Mouse (Mus musculus): ENCODE data around the gene Cyb561. TPM values are rescaled to one million over a fixed set of nuclear protein-coding genes. Genes with fewer than 3 reads are reported as not detected.

The Cyb561 gene
- polyA plus RNA-seq, 1 experiment: 21.4 TPM

DNA sequence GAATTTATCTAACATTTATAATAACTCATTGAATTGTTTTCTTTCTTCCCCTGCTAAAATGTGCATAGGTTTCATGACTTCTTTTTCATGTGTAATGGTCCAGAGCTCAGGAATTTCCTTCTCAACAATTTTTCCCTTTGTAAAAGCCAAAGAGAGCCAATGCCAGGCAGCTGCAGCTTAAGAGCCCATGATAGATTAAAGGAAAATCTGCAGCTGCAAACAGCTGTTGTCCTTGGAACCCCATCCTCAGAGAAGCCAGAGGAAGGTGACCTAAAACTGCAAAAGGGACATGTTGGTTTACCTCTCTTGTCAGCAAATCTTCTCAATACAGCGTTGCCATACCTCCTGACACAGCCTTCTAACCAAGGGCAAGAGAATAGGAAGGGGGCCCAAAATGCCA lies 50.2 kb downstream of the Cyb561 start:
- no peaks in the 10 kb centered on the region for H3K36me3 ChIP-seq (ENCODE audit: control insufficient read depth, insufficient read depth, low read length, poor library complexity, severe bottlenecking)
- H3K27ac ChIP-seq (ENCODE audit: insufficient read depth, low read length): no peak overlapping the region
- H3K9me3 ChIP-seq (replicated peaks; ENCODE audit: control insufficient read depth, insufficient read depth, low read length, poor library complexity, severe bottlenecking): no peaks in the 10 kb centered on the region
- TF ChIP-seq EP300 (IDR thresholded peaks at IDR 0.05; ENCODE audit: insufficient read depth, low read depth, low read length): no peak
- no peak for TF ChIP-seq POLR2A (IDR thresholded peaks at IDR 0.05; ENCODE audit: insufficient read depth, low read length)
- TF ChIP-seq CTCF (IDR thresholded peaks at IDR 0.05; ENCODE audit: low read depth, low read length): no peak
- no peaks in the 10 kb centered on the region for H3K4me1 ChIP-seq (ENCODE audit: control insufficient read depth, insufficient read depth, low read length)
- no peaks in the 10 kb centered on the region for H3K27me3 ChIP-seq (ENCODE audit: control insufficient read depth, insufficient read depth, low read length, poor library complexity, severe bottlenecking)
- no peak overlapping the region for H3K4me3 ChIP-seq (ENCODE audit: low read depth, low read length)
- H3K9ac ChIP-seq (ENCODE audit: low read depth, poor library complexity, severe bottlenecking): no peak overlapping the region

DNA sequence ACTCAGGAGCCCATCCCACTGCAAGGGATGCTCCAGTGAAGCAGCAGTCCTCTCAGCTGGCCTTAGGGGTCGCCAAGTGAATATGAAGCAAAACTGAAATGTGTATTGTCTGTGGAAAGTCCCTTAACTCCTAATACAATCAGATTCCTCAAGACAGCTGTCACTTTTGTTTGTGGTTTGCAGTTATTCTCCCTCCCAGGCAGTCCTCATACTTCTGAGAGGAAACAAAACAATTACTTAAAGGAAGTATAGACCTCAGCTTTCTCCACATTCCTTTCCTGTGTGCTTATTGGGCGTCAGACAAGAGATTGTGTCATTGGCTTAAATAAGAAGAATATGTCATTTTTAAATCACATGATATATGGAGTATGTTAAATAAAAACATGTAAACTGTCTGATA lies 51.6 kb downstream of the Cyb561 start:
- Histone ChIP-seq H3K4me1 (ENCODE audit: control insufficient read depth, insufficient read depth, low read length) (no peaks in the 10 kb centered on the region), H3K4me3 (ENCODE audit: low read depth, low read length) (no peak overlapping the region), H3K9me3 (replicated peaks; ENCODE audit: control insufficient read depth, insufficient read depth, low read length, poor library complexity, severe bottlenecking) (no peaks in the 10 kb centered on the region), H3K36me3 (ENCODE audit: control insufficient read depth, insufficient read depth, low read length, poor library complexity, severe bottlenecking) (no peaks in the 10 kb centered on the region), H3K27ac (ENCODE audit: insufficient read depth, low read length) (no peak overlapping the region), H3K27me3 (ENCODE audit: control insufficient read depth, insufficient read depth, low read length, poor library complexity, severe bottlenecking) (no peaks in the 10 kb centered on the region; the same call in 1 of the 2 replicates), H3K9ac (ENCODE audit: low read depth, poor library complexity, severe bottlenecking) (no peak overlapping the region)
- TF ChIP-seq EP300 (IDR thresholded peaks at IDR 0.05; ENCODE audit: insufficient read depth, low read depth, low read length) (no peak), CTCF (IDR thresholded peaks at IDR 0.05; ENCODE audit: low read depth, low read length) (no peak), POLR2A (IDR thresholded peaks at IDR 0.05; ENCODE audit: insufficient read depth, low read length) (no peak)

DNA sequence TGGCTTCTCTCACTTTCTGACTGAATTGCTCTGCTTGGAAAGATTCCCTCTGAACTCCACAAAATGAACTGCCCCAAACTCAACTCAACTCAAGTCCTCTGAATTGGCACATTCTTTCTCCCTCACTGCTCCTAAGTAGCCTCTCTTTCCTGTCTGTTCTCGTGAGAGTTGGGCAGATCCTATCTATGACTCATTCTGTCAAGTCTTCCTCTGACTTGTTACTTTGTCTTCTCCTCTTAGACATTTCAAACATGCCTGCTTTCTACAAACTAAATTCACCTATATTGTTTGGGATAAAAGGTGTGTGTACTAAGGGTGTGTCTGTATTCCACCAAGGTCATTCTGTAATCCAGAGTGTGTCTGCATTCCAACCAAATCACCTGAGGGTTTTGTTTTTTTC lies 54.0 kb downstream of the Cyb561 start:
- H3K9ac ChIP-seq (ENCODE audit: low read depth, poor library complexity, severe bottlenecking): no peak overlapping the region
- no peaks in the 10 kb centered on the region for H3K36me3 ChIP-seq (ENCODE audit: control insufficient read depth, insufficient read depth, low read length, poor library complexity, severe bottlenecking)
- peak overlapping the region; percentile 44; the same call in 1 of the 2 replicates for H3K27ac ChIP-seq (ENCODE audit: insufficient read depth, low read length)
- H3K9me3 ChIP-seq (replicated peaks; ENCODE audit: control insufficient read depth, insufficient read depth, low read length, poor library complexity, severe bottlenecking): no peaks in the 10 kb centered on the region
- H3K4me1 ChIP-seq (ENCODE audit: control insufficient read depth, insufficient read depth, low read length): no peaks in the 10 kb centered on the region
- H3K4me3 ChIP-seq (ENCODE audit: low read depth, low read length): no peak overlapping the region
- H3K27me3 ChIP-seq (ENCODE audit: control insufficient read depth, insufficient read depth, low read length, poor library complexity, severe bottlenecking): no peaks in the 10 kb centered on the region; the same call in 1 of the 2 replicates
- TF ChIP-seq POLR2A (IDR thresholded peaks at IDR 0.05; ENCODE audit: insufficient read depth, low read length) (no peak), EP300 (IDR thresholded peaks at IDR 0.05; ENCODE audit: insufficient read depth, low read depth, low read length) (no peak), CTCF (IDR thresholded peaks at IDR 0.05; ENCODE audit: low read depth, low read length) (no peak)

GRCm38 (mm10) chr11:105887281-105887680 lies 65.9 kb downstream of the Cyb561 start:
- Histone ChIP-seq H3K4me3 (ENCODE audit: low read depth, low read length) (no peak overlapping the region), H3K36me3 (ENCODE audit: control insufficient read depth, insufficient read depth, low read length, poor library complexity, severe bottlenecking) (no peaks in the 10 kb centered on the region), H3K27me3 (ENCODE audit: control insufficient read depth, insufficient read depth, low read length, poor library complexity, severe bottlenecking) (no peaks in the 10 kb centered on the region), H3K27ac (ENCODE audit: insufficient read depth, low read length) (no peak overlapping the region), H3K9me3 (replicated peaks; ENCODE audit: control insufficient read depth, insufficient read depth, low read length, poor library complexity, severe bottlenecking) (no peaks in the 10 kb centered on the region), H3K4me1 (ENCODE audit: control insufficient read depth, insufficient read depth, low read length) (no peaks in the 10 kb centered on the region), H3K9ac (ENCODE audit: low read depth, poor library complexity, severe bottlenecking) (no peak overlapping the region)
- no peak for TF ChIP-seq EP300 (IDR thresholded peaks at IDR 0.05; ENCODE audit: insufficient read depth, low read depth, low read length)
- no peak for TF ChIP-seq POLR2A (IDR thresholded peaks at IDR 0.05; ENCODE audit: insufficient read depth, low read length)
- no peak for TF ChIP-seq CTCF (IDR thresholded peaks at IDR 0.05; ENCODE audit: low read depth, low read length)

- Histone ChIP-seq H3K27ac (ENCODE audit: insufficient read depth, low read length) (no peak overlapping the region), H3K4me1 (ENCODE audit: control insufficient read depth, insufficient read depth, low read length) (no peaks in the 10 kb centered on the region), H3K9me3 (replicated peaks; ENCODE audit: control insufficient read depth, insufficient read depth, low read length, poor library complexity, severe bottlenecking) (no peaks in the 10 kb centered on the region), H3K4me3 (ENCODE audit: low read depth, low read length) (no peak overlapping the region), H3K9ac (ENCODE audit: low read depth, poor library complexity, severe bottlenecking) (no peak overlapping the region), H3K36me3 (ENCODE audit: control insufficient read depth, insufficient read depth, low read length, poor library complexity, severe bottlenecking) (no peaks in the 10 kb centered on the region), H3K27me3 (ENCODE audit: control insufficient read depth, insufficient read depth, low read length, poor library complexity, severe bottlenecking) (no peaks in the 10 kb centered on the region)
- TF ChIP-seq POLR2A (IDR thresholded peaks at IDR 0.05; ENCODE audit: insufficient read depth, low read length) (no peak), CTCF (IDR thresholded peaks at IDR 0.05; ENCODE audit: low read depth, low read length) (no peak), EP300 (IDR thresholded peaks at IDR 0.05; ENCODE audit: insufficient read depth, low read depth, low read length) (no peak)
Observed at GRCm38 (mm10) chr11:105885558-105885957, 67.6 kb downstream of the Cyb561 start.

Other genes starting within 250 kb of the Cyb561 start
- 0.18 TPM in 1 of 2 replicates, not detected in the other for gene Ace, start 14.6 kb upstream of the Cyb561 start, polyA plus RNA-seq (2011; ENCODE audit: insufficient read depth, insufficient read length, low read depth, missing spikeins)
- gene Ace3, start 41.3 kb upstream of the Cyb561 start, polyA plus RNA-seq (2011; ENCODE audit: insufficient read depth, insufficient read length, low read depth, missing spikeins): not detected in 2 replicates
- 0.21 and 0.68 TPM in 2 replicates for gene Kcnh6, start 54.8 kb upstream of the Cyb561 start, polyA plus RNA-seq (2011; ENCODE audit: insufficient read depth, insufficient read length, low read depth, missing spikeins)
- gene Dcaf7, start 83.5 kb upstream of the Cyb561 start, polyA plus RNA-seq (2011; ENCODE audit: insufficient read depth, insufficient read length, low read depth, missing spikeins): 48.9 TPM in 2 replicates
- 9.8 and 11.6 TPM in 2 replicates for gene Taco1, start 112.7 kb upstream of the Cyb561 start, polyA plus RNA-seq (2011; ENCODE audit: insufficient read depth, insufficient read length, low read depth, missing spikeins)
- gene Map3k3, start 131.3 kb upstream of the Cyb561 start, polyA plus RNA-seq (2011; ENCODE audit: insufficient read depth, insufficient read length, low read depth, missing spikeins): 44.6 and 46.1 TPM in 2 replicates
- gene Gm10840, start 207.5 kb upstream of the Cyb561 start, polyA plus RNA-seq (2011; ENCODE audit: insufficient read depth, insufficient read length, low read depth, missing spikeins): not detected in 2 replicates
- 53.7 and 57.2 TPM in 2 replicates for gene Limd2, start 207.5 kb upstream of the Cyb561 start, polyA plus RNA-seq (2011; ENCODE audit: insufficient read depth, insufficient read length, low read depth, missing spikeins)
- 29.8 and 34.2 TPM in 2 replicates for gene Strada, start 248.8 kb upstream of the Cyb561 start, polyA plus RNA-seq (2011; ENCODE audit: insufficient read depth, insufficient read length, low read depth, missing spikeins)

All from ES-Bruce4 (cell line).